Mouse (Mus musculus) spleen, embryonic (tissue): ENCODE results near the gene Rab6b.
"Not testable (repeated sequence)": the region's sequence is repeated elsewhere in the genome, so short reads cannot be mapped to it uniquely, and the experiment has no call there.

Source experiments
- CTCF ChIA-PET: fragments of 350-600 bp; sonication (Branson Sonifier 250); formaldehyde crosslinking; loops from one replicate; lab custom pipeline; 2022; lab: Charles Lee

Gene Rab6b

GRCm38 (mm10) chr9:103093681-103094080, 17.9 kb upstream of the Rab6b start:
- CTCF ChIA-PET: interaction anchor here (0.9 kb wide), 1 partner anchor 95 kb away, joined by 4 read pairs; no protein-coding TSS in a partner anchor

- CTCF ChIA-PET: not testable (repeated sequence)
These were observed 3.2 kb upstream of the Rab6b start for GRCm38 (mm10) chr9:103108341-103108798.

- CTCF ChIA-PET: no interaction called here
These were observed 2.5 kb upstream of the Rab6b start for GRCm38 (mm10) chr9:103108943-103109670.

GRCm38 (mm10) chr9:103109911-103110310, 1.7 kb upstream of the Rab6b start:
- CTCF ChIA-PET: no interaction called here

- CTCF ChIA-PET: interaction anchor here (0.7 kb wide), 1 partner anchor 90 kb away, joined by 5 read pairs; no protein-coding TSS in a partner anchor
These were observed 673 bp upstream of the Rab6b start for GRCm38 (mm10) chr9:103110727-103111501.

GRCm38 (mm10) chr9:103112471-103113271, 1.1 kb downstream of the Rab6b start:
- CTCF ChIA-PET: no interaction called here

GRCm38 (mm10) chr9:103113351-103113750, 1.8 kb downstream of the Rab6b start:
- CTCF ChIA-PET: no interaction called here

- CTCF ChIA-PET: interaction anchor here (0.6 kb wide), 1 partner anchor 87 kb away, joined by 3 read pairs; no protein-coding TSS in a partner anchor
These were observed 2.7 kb downstream of the Rab6b start for GRCm38 (mm10) chr9:103114326-103114725.

GRCm38 (mm10) chr9:103114901-103115300, 3.3 kb downstream of the Rab6b start:
- CTCF ChIA-PET: interaction anchor here (0.6 kb wide), 1 partner anchor 86 kb away, joined by 3 read pairs; no protein-coding TSS in a partner anchor

GRCm38 (mm10) chr9:103116941-103117340, 5.4 kb downstream of the Rab6b start:
- CTCF ChIA-PET: no interaction called here

GRCm38 (mm10) chr9:103117495-103117894, 5.9 kb downstream of the Rab6b start:
- CTCF ChIA-PET: no interaction called here

GRCm38 (mm10) chr9:103117951-103118350, 6.4 kb downstream of the Rab6b start:
- CTCF ChIA-PET: no interaction called here

GRCm38 (mm10) chr9:103118651-103119275, 7.2 kb downstream of the Rab6b start:
- CTCF ChIA-PET: no interaction called here

GRCm38 (mm10) chr9:103119781-103120180, 8.2 kb downstream of the Rab6b start:
- CTCF ChIA-PET: no interaction called here

GRCm38 (mm10) chr9:103120231-103120630, 8.6 kb downstream of the Rab6b start:
- CTCF ChIA-PET: no interaction called here

- CTCF ChIA-PET: no interaction called here
These were observed 10.0 kb downstream of the Rab6b start for GRCm38 (mm10) chr9:103121546-103121945.

GRCm38 (mm10) chr9:103124746-103125145, 13.2 kb downstream of the Rab6b start:
- CTCF ChIA-PET: no interaction called here

GRCm38 (mm10) chr9:103133493-103134124, 22.0 kb downstream of the Rab6b start:
- CTCF ChIA-PET: no interaction called here

- CTCF ChIA-PET: no interaction called here
These were observed 23.0 kb downstream of the Rab6b start for GRCm38 (mm10) chr9:103134450-103135030.

GRCm38 (mm10) chr9:103139481-103139880, 27.9 kb downstream of the Rab6b start:
- CTCF ChIA-PET: no interaction called here
